Mouse (Mus musculus) layer of hippocampus, adult 2 months (tissue): ENCODE data around the gene Zfp971. TPM values are rescaled to one million over a fixed set of nuclear protein-coding genes. Genes with fewer than 3 reads are reported as not detected.
A peak's percentile ranks its signal among the peaks of the same experiment; 100 is the strongest.
"Not testable (repeated sequence)": the region's sequence is repeated elsewhere in the genome, so short reads cannot be mapped to it uniquely, and the experiment has no call there.

Experiments
- DNase-seq, 2 experiments: peaks; one replicate each; pipeline ENCODE4 v3.0.0; 2022; ENCODE audit warnings: low spot score in 2 of 2
- H3K27ac ChIP-seq: fragments of 200-600 bp; 2 replicates; pipeline ENCODE4 v1.8.1; 2022
- H3K4me3 ChIP-seq: fragments of 200-600 bp; 2 replicates; pipeline ENCODE4 v1.8.1; 2022; ENCODE audit warnings: mild to moderate bottlenecking
- CTCF ChIP-seq: fragments of 200-600 bp; conservative IDR thresholded peaks from 2 replicates; pipeline ENCODE4 v1.8.1; 2022; ENCODE audit warnings: antibody characterized with exemption, mild to moderate bottlenecking, moderate library complexity
- long read RNA-seq, 2 experiments: library from polyadenylated mRNA; stranded (forward); transcript quantifications; one replicate each; pipeline ENCODE4 v2.0.0; 2021; ENCODE audit warnings: borderline mapping rate in 2 of 2
- total RNA-seq, 2 experiments: library from RNA; stranded (reverse); gene quantifications; 2 replicates each; pipeline ENCODE4 v1.2.3; 2021

Zfp971 gene
- total RNA-seq: 10 to 100 TPM; 23.8 to 29.4 TPM
- long read RNA-seq, experiment 1, partial matches to known transcripts: 0 of 7 reads
- long read RNA-seq, experiment 1, other reads (novel, unspliced or antisense): 3 of 7 reads
- long read RNA-seq, experiment 2, transcript Zfp971-201 (3 exons, 923 nt): major isoform, 7 of 13 reads
- long read RNA-seq, experiment 2, partial matches to known transcripts: 0 of 13 reads
- long read RNA-seq, experiment 2, other reads (novel, unspliced or antisense): 4 of 13 reads

DNA sequence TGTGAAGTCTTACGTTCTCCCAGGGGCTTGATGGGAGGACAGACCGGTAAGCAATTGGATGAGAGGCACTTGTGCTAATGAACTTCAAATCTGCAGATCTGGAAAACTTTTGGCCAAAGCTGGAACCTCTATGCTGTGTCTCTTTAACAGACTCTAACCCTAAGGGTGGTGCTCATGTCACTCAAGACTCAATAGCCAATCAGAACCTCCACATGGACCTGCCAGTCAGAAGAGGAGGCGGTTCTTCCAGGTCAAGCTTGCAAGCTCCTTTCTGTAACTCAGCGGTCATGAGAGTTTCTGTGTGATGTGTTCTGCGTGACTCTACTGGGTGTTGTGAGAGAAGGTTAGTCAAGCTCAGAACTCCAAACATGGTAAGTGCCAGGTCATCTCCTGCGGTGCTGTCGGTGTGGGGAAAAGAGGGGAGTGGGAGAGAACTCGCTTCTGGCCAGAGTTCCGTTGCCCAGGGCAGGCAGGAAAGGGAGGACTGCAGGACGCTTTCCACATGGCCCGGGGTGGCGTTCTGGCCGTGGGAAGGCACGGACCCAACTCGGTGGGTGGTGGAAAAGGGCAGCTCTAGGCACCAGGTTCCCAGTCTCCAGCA is at the start of gene Zfp971:
Gene Zfp971, plus strand, starts transcription at position 274 of the 601 bp plus-strand sequence.
- DNase-seq: peak; percentile 43 to 49
- peak within 1 kb of the TSS; percentile 75 for H3K27ac ChIP-seq

DNA sequence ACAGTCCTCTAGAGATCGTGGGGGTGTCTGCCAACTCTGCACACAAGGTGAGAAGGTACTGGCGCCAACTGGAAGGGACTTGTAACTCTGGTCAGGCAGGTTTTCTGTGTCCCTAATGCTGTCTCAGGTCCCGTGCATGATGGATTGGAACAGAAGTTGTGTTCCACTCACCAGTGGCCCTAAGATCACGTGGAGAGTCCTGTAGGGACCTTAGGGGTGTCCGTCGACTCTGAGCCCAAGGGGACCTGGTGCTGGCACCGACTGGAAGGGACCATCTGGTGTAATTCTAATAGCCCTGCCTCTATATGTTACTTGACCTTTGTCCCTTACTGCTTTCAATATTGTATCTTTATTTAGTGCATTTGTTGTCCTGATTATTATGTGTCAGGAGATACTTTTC is 48.3 kb upstream of the Zfp971 start:
- DNase-seq, H3K4me3 ChIP-seq, H3K27ac ChIP-seq: not testable (repeated sequence)

More for the DNA sequence above, at the start of gene Zfp971:
- TF ChIP-seq CTCF: 0 out of 2 replicates have a peak, but pooled peaks have one; percentile 10
- peak within 1 kb of the TSS; percentile 72 for H3K4me3 ChIP-seq

DNA sequence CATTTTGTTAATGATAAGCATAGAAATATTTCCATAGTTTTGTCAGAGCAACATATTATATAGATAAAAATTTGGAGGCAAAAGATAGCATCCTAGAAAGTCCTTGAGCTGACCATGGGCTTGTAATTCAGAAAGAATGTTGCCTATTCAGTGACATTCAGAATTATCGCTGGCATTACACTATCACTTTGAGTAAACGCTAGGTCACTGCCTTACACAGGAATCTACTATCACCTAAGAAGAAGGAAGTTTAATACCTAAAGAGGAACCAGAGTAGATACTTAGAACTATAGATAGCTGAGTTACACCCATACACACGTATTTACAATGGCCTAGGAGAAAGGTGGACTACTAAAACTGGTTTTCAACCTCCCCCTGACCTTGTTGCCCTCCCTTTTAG is 3.6 kb upstream of the Zfp971 start:
- H3K4me3 ChIP-seq, DNase-seq, H3K27ac ChIP-seq: not testable (repeated sequence)

DNA sequence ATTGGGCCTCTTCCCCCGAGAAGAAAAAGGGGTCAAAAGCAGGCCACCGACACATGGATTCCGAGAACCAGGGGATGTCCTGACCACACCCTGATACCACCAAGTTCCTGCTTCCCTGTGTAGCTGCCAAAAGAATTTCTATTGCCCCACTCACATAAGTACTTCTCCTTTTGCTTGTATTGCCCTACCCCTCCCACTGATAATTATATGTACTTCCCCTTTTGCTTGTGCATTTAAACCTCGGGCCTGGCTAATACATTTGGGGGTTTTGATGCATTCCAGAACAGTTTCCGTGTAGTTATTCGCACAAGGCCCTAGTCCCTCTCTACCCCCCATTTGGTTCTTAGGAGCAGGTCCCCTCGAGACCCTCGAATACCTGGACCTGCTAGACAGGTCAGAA is 2.3 kb upstream of the Zfp971 start:
- not testable (repeated sequence) for H3K27ac ChIP-seq, DNase-seq, H3K4me3 ChIP-seq

DNA sequence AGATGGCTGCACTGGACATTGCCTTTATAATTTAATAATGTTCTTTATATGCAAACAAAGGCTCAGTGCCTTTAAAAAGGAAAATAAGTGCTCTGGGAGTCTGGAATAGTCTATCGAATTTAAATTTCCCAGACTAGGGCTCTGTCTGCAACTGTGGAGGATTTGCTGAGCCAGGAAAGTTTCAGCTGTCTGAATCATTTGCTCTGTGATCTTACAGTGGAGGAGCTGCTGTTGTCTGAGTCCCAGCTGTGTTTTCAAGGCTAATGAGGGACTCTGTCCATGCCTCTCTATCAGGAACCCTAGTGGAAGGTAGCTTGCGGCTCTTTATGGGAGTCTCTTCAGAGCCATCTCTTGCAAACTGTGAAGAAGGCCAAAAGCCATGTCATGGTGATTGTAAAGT is 777 bp downstream of the Zfp971 start:
- not testable (repeated sequence) for H3K27ac ChIP-seq, DNase-seq
- peak overlapping the region; percentile 72 for H3K4me3 ChIP-seq

DNA sequence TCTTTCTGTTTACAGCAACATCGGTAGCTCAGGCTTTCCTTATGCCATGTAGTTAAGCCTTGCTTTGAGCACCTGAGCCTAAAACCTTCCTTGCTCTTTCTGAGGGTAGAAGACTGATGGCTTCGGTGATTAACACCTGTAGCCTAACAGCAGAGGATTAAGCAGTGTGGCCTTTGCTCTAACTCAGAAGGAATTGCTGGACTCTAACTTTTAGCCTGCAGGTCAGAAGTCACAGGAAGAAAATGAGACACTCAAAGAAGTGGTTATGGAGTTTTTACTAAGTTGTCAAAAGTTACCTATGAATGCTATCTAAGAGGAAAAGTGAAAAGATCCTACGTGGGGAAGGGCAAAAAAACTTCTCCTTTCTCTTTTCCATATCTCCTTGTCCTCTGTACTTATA is 4.5 kb downstream of the Zfp971 start:
- DNase-seq, H3K4me3 ChIP-seq, H3K27ac ChIP-seq: not testable (repeated sequence)

DNA sequence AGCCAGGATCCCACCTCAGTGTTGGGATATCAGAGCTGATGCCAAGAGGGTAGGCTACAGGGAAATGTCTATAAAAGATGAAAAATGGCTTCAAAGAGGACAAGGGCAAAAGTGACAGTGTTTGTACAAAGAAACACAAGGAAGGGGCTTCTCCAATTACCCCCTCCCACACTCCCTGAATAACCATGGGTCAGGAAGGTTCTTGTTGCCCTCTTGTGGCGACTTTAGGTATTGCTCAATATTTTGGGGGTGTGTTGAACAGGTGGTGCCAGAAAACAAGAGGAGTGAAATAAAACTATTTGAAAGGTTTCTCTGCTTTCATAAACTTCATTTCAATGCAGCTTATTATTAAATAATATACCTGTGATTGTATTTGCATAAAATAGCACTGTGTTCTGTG is 35.1 kb downstream of the Zfp971 start:
- no peak overlapping the region for H3K27ac ChIP-seq
- DNase-seq: peak; percentile 48 to 75
- peak; percentile 87 for TF ChIP-seq CTCF
- H3K4me3 ChIP-seq: no peak overlapping the region

DNA sequence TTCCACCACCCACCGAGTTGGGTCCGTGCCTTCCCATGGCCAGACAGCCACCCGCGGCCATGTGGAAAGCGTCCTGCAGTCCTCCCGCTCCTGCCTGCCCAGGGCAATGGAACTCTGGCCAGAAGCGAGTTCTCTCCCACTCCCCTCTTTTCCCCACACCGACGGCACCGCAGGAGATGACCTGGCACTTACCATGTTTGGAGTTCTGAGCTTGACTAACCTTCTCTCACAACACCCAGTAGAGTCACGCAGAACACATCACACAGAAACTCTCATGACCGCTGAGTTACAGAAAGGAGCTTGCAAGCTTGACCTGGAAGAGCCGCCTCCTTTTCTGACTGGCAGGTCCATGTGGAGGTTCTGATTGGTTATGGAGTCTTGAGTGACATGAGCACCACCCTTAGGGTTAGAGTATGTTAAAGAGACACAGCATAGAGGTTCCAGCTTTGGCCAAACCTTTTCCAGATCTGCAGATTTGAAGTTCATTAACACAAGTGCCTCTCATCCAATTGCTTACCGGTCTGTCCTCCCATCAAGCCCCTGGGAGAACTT is 55.2 kb downstream of the Zfp971 start, which contains the start of gene Zfp931:
Gene Zfp931, minus strand, starts transcription at position 311 of the 552 bp plus-strand sequence.
- not testable (repeated sequence) for DNase-seq
- Histone ChIP-seq H3K27ac (peak within 1 kb of the TSS; percentile 73), H3K4me3 (peak within 1 kb of the TSS; percentile 68)

Other genes starting within 250 kb of the Zfp971 start
- 100 to 1,000 TPM; 116 to 131 TPM for gene Gm14325, start 182.9 kb upstream of the Zfp971 start, total RNA-seq
- 1 to 10 TPM; 5.9 to 6.2 TPM for gene Gm14327, start 126.2 kb upstream of the Zfp971 start, total RNA-seq
- 1 to 10 TPM in 1 of 2 experiments, not detected in 1; 1.2 TPM for gene Zfp972, start 97.7 kb upstream of the Zfp971 start, total RNA-seq
- gene Gm14326, start 66.0 kb upstream of the Zfp971 start, total RNA-seq: 10 to 100 TPM; 45.8 to 63.5 TPM
- gene Zfp931, start 55.2 kb downstream of the Zfp971 start, total RNA-seq: 10 to 100 TPM; 27.0 to 29.1 TPM
- 100 to 1,000 TPM; 139 to 141 TPM for gene Phactr3, start 95.7 kb downstream of the Zfp971 start, total RNA-seq